In genomic region chr5:4023186-4023585, GRCm38 (mm10) we compare ENCODE assay signal across 10 mouse cellular contexts.
A peak's percentile ranks its signal among the peaks of the same experiment; 100 is the strongest.
DNase-seq lines count a peak whose midpoint lies in the region; ATAC-seq lines count a peak whose summit lies in the region.
"Had no signal": no experiment of that assay in that cellular context is flagged by ENCODE, and none has a peak within 500 bp of the region (broad histone marks: within the 10 kb centered on the region; RNA-seq: fewer than 3 reads in every experiment).

No protein-coding gene starts in this region.

- peaks cover 27% of the 10 kb centered on the region for H3K36me3 ChIP-seq in heart, embryonic 12.5 days
- peaks cover 38% of the 10 kb centered on the region for H3K36me3 ChIP-seq in forebrain, embryonic 15.5 days

- no peaks in the 10 kb centered on the region for H3K27me3 ChIP-seq in heart, embryonic 12.5 days (replicated peaks)
- no peaks in the 10 kb centered on the region for H3K27me3 ChIP-seq in forebrain, embryonic 15.5 days

- H3K9ac ChIP-seq in heart, embryonic 12.5 days = no peak overlapping the region
- H3K9ac ChIP-seq in forebrain, embryonic 15.5 days (replicated peaks) = no peak overlapping the region

- DNase-seq in heart, postnatal 4 days = no peak
- DNase-seq in adipocyte (ENCODE audit: low spot score) = peak; percentile 61
- DNase-seq in adrenal gland, postnatal 25 days = peak; percentile 24
- DNase-seq in kidney, postnatal 36 days = peak; percentile 20 to 30
- DNase-seq in thymus, postnatal 4 days = no peak

- peaks cover 23% of the 10 kb centered on the region for H3K4me1 ChIP-seq in heart, embryonic 12.5 days (replicated peaks)
- H3K4me1 ChIP-seq in forebrain, embryonic 15.5 days = no peaks in the 10 kb centered on the region

- peaks cover 3% of the 10 kb centered on the region; the same call in 1 of the 2 replicates for H3K9me3 ChIP-seq in heart, embryonic 12.5 days (replicated peaks)
- no peaks in the 10 kb centered on the region for H3K9me3 ChIP-seq in forebrain, embryonic 15.5 days

- no peak for ATAC-seq in heart, embryonic 12.5 days (ENCODE audit: insufficient number of reproducible peaks, low FRiP score)
- ATAC-seq in erythroid progenitor cell, adult 5-6 weeks (replicated peaks; ENCODE audit: low FRiP score, poor library complexity, severe bottlenecking) = no peak
- no peak for ATAC-seq in forebrain, embryonic 15.5 days (replicated peaks)
- ATAC-seq: hindbrain, postnatal 0 days; midbrain, embryonic 16.5 days had no signal

- 0 out of 2 replicates have a peak overlapping the region, but pooled peaks have one; percentile 0 for H3K27ac ChIP-seq in heart, embryonic 12.5 days (ENCODE audit: poor library complexity, severe bottlenecking)
- H3K27ac ChIP-seq in forebrain, embryonic 15.5 days (replicated peaks) = no peak overlapping the region

- H3K4me3 ChIP-seq in heart, embryonic 12.5 days = no peak overlapping the region
- no peak overlapping the region for H3K4me3 ChIP-seq in forebrain, embryonic 15.5 days

- 0 out of 2 replicates have a peak overlapping the region, but pooled peaks have one; percentile 17 for H3K4me2 ChIP-seq in heart, embryonic 12.5 days
- H3K4me2 ChIP-seq in forebrain, embryonic 15.5 days (replicated peaks) = no peak overlapping the region

- 66% methylated on average over 13 of the region's 13 CpGs for WGBS in heart, embryonic 12.5 days
- WGBS in forebrain, embryonic 15.5 days = 85% methylated on average over 13 of the region's 13 CpGs

Comparison
In these comparisons a context has a peak if more than half of its experiments do, and no peak if none do; other contexts are left out.
1. DNase-seq: peak in adipocyte (single experiment), adrenal gland, postnatal 25 days (single experiment) and kidney, postnatal 36 days (2 of 2); none in heart, postnatal 4 days (single experiment) and thymus, postnatal 4 days (single experiment).